Mouse (Mus musculus) limb, embryonic 12.5 days (tissue): ENCODE data around the gene Rd3. TPM values are rescaled to one million over a fixed set of nuclear protein-coding genes. Genes with fewer than 3 reads are reported as not detected.

Source experiments
- ATAC-seq: fragments of 200-750 bp; cut with Nextera tagmentation; 2 replicates; pipeline ENCODE4 v1.8.0; 2017; ENCODE audit warnings: low read depth, moderate TSS enrichment; ENCODE audit not compliant: insufficient number of reproducible peaks, insufficient read depth, low FRiP score, low TSS enrichment
- H3K27ac ChIP-seq: fragments of 300-500 bp; sonication (generic); 2 replicates; pipeline ENCODE4 v1.5.1; 2016; ENCODE audit warnings: mild to moderate bottlenecking, moderate library complexity
- H3K27me3 ChIP-seq: fragments of 300-500 bp; sonication (generic); 2 replicates; pipeline ENCODE4 v1.6.1; 2016; ENCODE audit warnings: mild to moderate bottlenecking, moderate library complexity
- H3K36me3 ChIP-seq: fragments of 300-500 bp; sonication (generic); 2 replicates; pipeline ENCODE4 v1.6.1; 2016; ENCODE audit warnings: mild to moderate bottlenecking, moderate library complexity
- H3K4me1 ChIP-seq: fragments of 300-500 bp; sonication (generic); replicated peaks from 2 replicates; pipeline ENCODE4 v1.6.1; 2016
- H3K4me2 ChIP-seq: fragments of 300-500 bp; sonication (generic); 2 replicates; pipeline ENCODE4 v1.6.1; 2016; ENCODE audit warnings: mild to moderate bottlenecking, moderate library complexity
- H3K4me3 ChIP-seq: fragments of 300-500 bp; sonication (generic); replicated peaks from 2 replicates; pipeline ENCODE4 v1.5.1; 2016; ENCODE audit warnings: mild to moderate bottlenecking
- H3K9ac ChIP-seq: fragments of 300-500 bp; sonication (generic); replicated peaks from 2 replicates; pipeline ENCODE4 v1.6.1; 2016; ENCODE audit warnings: mild to moderate bottlenecking, moderate library complexity
- H3K9me3 ChIP-seq: fragments of 300-500 bp; sonication (generic); 2 replicates; pipeline ENCODE4 v1.6.1; 2016; ENCODE audit warnings: mild to moderate bottlenecking, moderate library complexity
- WGBS: fragments of 180-500 bp; shearing (Covaris S2); methylation state at CpG from one replicate; pipeline ENCODE4 v1.1.7; 2016; 5-methylcytosine and 5-hydroxymethylcytosine counted together
- polyA plus RNA-seq: library from polyadenylated mRNA; unstranded; fragments of >200 nt; fragmentation: Nextera tagmentation; extraction: Ambion mirVana; gene quantifications from 2 replicates; pipeline ENCODE4 v1.2.1, GENCODE M21; 2016

Gene Rd3
- polyA plus RNA-seq, 1 experiment from 2014 or later, result 0.49 TPM

DNA sequence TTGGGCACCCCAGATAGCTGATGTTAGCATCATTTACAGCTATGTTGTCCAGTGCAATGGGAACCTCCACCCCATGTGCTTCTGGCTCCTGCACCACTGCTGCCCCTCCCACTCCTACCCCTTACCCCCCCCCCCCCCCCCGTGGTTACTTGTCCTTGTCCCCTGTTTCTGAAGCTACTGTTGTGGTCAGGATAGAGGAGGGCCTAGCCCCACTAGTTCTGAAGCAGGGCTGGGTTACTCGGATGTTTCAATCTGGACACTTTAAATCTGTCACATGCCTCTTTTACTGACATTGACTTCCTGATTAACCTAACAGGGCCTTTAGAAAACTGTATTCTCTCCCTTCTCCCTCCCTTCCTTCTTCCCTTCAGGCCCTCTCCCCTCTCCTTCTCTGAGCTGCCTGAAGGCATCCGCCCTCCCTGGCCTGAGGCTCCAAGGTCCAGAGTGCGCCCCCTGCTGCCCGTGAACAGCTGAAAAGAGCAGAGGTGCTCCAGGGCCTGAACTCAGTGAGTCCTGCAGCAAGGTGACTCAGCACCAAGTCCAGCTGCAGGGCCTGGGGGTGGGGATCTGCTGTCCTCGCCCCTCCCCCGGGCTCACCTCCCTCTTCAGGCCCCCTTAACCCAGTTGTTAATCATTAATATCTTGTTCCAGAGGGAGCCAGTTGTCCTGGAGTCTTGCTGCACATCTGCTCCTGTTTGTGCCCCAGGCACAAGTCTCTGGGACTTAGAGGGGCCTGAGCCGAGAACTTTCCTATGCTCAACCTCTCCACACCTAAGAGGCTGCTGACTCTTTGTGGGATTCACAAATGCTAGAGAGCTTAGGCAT, 13.0 kb upstream of the Rd3 start:
- no peak overlapping the region for H3K4me2 ChIP-seq
- no peaks in the 10 kb centered on the region for H3K9me3 ChIP-seq
- no peaks in the 10 kb centered on the region; the same call in 1 of the 2 replicates for H3K4me1 ChIP-seq
- no peak overlapping the region for H3K9ac ChIP-seq
- H3K36me3 ChIP-seq, result no peaks in the 10 kb centered on the region
- H3K4me3 ChIP-seq, result no peak overlapping the region
- 0 out of 2 replicates have a peak overlapping the region, but pooled peaks have one; percentile 5 for H3K27ac ChIP-seq
- H3K27me3 ChIP-seq, result no peaks in the 10 kb centered on the region
- peak; percentile 82 for ATAC-seq
- 23% methylated on average over 8 of the region's 8 CpGs for WGBS

DNA sequence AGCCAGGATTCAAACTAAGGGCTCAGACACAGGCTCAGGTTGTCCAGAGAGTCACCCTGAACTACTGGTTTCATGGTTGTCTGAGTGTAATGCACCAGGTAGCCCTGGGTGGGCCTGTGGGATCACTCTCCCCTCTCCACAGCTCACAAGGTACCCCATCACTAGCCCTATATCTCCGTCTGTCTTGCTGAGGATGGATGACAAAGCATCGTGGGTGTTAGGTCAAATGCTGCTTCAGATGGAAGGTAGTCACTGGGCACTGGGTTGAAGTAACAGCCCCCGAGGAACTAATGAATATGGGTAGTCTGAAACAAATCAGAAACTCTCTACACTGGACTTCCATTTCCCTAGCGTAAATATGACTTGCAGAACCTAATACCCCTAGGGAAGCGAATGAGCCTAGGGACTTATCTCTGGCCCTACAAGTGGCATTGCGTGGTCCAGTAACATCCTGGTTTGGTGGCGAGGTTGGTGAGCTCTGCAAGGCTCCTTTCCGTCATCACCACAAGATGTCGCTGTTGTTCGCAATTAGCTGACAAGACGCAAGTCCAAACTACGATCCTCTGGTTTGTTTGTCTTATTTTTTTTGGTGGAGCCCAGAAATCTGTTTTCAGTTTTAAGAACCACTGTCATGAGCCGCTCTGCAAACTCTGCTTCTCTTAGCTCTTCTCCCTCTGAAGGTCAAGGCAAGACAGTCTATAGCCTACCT, 12.2 kb upstream of the Rd3 start:
- H3K4me2 ChIP-seq, result peak overlapping the region; percentile 21; the same call in 1 of the 2 replicates
- H3K27ac ChIP-seq, result 0 out of 2 replicates have a peak overlapping the region, but pooled peaks have one; percentile 5
- peak; percentile 54; the same call in 1 of the 2 replicates for ATAC-seq
- 19% methylated on average over 13 of the region's 13 CpGs for WGBS
- no peaks in the 10 kb centered on the region for H3K36me3 ChIP-seq
- no peaks in the 10 kb centered on the region; the same call in 1 of the 2 replicates for H3K4me1 ChIP-seq
- H3K4me3 ChIP-seq, result no peak overlapping the region
- H3K9me3 ChIP-seq, result no peaks in the 10 kb centered on the region
- H3K9ac ChIP-seq, result no peak overlapping the region
- no peaks in the 10 kb centered on the region for H3K27me3 ChIP-seq

DNA sequence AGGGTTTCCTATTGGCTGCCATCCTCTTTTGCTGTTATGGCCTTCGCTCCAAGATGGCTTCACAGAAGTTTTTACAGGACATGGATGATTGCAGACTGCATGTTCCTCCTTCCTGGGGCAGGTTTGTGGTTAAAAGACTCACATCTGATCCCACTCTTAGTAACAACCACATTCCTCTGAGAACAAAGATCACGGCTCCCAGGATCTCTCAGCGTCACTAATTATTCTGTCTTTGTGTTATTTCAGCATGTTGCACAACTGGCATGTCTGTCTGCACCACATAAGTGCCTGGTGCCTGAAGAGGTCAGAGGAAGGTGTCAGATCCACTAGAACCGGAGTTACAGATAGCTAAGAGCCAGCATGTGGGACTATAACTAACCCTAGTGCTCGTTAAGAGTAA, 7.2 kb upstream of the Rd3 start:
- no peak overlapping the region for H3K27ac ChIP-seq
- no peaks in the 10 kb centered on the region for H3K27me3 ChIP-seq
- no peaks in the 10 kb centered on the region for H3K4me1 ChIP-seq
- WGBS, result 65% methylated on average over 5 of the region's 5 CpGs
- no peak overlapping the region for H3K4me3 ChIP-seq
- no peak for ATAC-seq
- no peak overlapping the region for H3K4me2 ChIP-seq
- no peaks in the 10 kb centered on the region for H3K36me3 ChIP-seq
- H3K9me3 ChIP-seq, result no peaks in the 10 kb centered on the region
- no peak overlapping the region for H3K9ac ChIP-seq

DNA sequence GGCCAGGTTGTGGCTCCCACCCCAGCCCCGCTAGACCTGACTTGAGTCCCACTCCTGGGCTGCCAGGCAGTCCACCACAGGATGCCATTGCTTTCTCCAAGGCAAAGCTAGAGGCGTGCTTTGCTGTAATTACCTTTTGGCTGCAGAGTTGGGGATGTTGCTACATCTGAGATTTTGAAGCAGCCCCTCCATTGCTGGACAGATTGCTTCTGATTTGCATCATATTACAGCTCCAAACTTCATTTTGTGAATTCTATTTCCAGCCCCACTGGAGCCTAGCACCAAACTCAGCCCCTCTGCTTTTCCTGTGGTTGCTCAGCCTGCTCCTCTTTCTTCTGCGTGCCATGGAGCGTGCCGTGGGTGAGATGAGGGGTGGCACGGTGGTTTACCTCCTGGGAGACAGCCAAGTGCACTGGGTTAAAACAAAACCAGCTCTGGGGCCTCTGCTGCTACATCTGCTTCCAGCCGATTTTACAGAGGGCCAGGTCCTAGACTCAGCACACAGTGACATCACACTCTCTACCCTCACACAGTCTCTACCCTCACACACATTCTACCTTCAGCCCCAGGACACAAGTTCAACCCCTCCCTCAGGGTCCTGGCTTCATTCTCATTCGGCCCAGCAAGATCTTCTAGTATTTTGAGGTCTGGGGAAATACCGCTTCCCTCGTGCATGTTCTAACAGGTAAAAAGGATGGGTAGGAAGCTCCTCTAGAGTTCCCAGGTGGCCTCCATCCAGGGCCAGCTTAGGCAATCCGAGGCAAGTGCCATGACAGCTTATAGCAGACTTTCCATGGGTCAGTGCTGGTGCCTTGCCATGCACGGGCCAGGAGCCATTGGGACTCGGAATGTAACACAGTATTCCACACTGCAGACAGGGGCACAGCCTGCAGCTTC, 2.4 kb upstream of the Rd3 start:
- Histone ChIP-seq H3K36me3 (no peaks in the 10 kb centered on the region), H3K4me3 (no peak overlapping the region), H3K27ac (no peak overlapping the region), H3K27me3 (no peaks in the 10 kb centered on the region; the same call in 1 of the 2 replicates), H3K4me2 (no peak overlapping the region), H3K4me1 (peaks cover 7% of the 10 kb centered on the region), H3K9me3 (no peaks in the 10 kb centered on the region), H3K9ac (no peak overlapping the region)
- 68% methylated on average over 13 of the region's 13 CpGs for WGBS
- ATAC-seq, result no peak

DNA sequence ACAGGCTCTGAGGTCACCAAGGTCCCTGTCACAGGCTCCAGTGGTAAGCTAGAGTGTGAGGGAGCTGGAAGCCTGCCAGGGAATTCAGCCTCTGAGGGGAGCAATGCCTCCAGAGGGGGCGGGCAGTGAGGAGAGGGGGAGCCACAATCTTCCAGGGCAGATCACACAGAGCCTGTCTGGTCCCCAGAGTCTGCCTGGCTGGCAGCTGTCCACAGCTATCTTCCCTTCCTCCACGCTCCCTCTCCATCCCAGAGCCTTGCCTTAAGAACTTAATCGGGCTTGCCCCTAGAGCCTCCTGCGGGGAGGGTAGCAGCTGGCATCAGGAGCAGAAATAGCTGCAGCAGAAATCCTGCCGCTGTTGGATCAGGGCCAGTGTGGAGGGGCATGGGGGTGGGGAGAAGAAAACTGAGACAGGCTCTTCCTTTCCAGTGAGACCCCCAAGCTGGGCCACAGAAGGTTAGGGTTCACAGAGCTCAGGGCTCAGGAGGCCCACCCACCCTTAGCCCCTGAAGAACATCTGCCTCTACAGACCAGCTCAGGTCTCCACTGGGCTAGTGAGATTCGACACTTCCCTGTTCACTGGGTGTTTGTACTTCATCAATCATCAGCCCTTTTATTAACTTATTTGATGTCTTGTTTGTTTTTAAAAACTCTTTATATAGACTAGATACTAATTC, 4.4 kb downstream of the Rd3 start:
- peak overlapping the region; percentile 25; the same call in 1 of the 2 replicates for H3K27ac ChIP-seq
- WGBS, result 53% methylated on average over 6 of the region's 6 CpGs

DNA sequence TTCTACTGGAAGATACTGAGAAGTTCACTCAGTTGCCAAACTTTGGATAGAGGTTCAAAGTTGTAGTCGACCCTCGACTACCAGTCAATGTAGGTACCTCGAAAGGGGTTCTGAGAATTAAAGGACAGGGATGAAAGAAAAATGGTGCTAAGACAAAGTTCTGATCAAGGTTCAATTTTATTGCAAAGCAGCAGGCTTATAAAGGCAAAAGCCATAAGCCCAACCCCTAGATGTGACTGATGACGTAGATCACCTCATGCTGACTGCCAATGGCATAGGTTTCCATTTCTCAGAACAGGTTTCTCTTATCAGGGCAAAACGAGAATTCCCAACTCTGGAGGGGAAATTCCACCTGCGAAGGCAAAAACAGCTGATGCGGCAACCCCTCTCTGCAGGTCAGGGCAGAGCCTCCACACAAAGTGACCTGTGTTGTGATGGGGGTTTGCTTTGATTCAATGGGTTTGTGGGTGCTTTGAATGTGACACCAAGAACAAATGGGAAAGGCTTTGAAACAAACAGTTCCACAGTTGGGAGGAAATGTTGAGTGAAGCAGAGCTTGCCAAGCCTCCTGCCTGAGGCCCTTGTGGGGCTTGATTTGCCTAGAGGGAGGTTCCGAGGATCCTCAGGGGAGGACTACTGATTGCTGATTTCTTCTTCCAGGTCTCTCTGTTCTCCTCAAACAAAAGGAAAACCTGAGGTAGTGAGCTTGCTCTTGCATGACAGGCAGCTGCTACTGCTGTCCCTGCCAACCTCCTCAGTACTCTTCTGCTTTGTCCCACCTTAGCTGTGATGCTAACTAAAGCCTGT, 9.7 kb downstream of the Rd3 start:
- H3K36me3 ChIP-seq, result no peaks in the 10 kb centered on the region
- H3K27ac ChIP-seq, result no peak overlapping the region
- no peaks in the 10 kb centered on the region for H3K9me3 ChIP-seq
- WGBS, result 81% methylated on average over 8 of the region's 8 CpGs
- ATAC-seq, result no peak
- H3K27me3 ChIP-seq, result peaks cover 20% of the 10 kb centered on the region
- no peak overlapping the region for H3K9ac ChIP-seq
- H3K4me3 ChIP-seq, result no peak overlapping the region
- H3K4me1 ChIP-seq, result peaks cover 3% of the 10 kb centered on the region
- H3K4me2 ChIP-seq, result no peak overlapping the region

More for the DNA sequence above, 4.4 kb downstream of the Rd3 start:
- Histone ChIP-seq H3K9ac (0 out of 2 replicates have a peak overlapping the region, but pooled peaks have one; percentile 2), H3K9me3 (no peaks in the 10 kb centered on the region), H3K27me3 (peaks cover 20% of the 10 kb centered on the region), H3K4me1 (peaks cover 20% of the 10 kb centered on the region), H3K36me3 (no peaks in the 10 kb centered on the region), H3K4me2 (no peak overlapping the region), H3K4me3 (no peak overlapping the region)
- peak; percentile 57 for ATAC-seq

DNA sequence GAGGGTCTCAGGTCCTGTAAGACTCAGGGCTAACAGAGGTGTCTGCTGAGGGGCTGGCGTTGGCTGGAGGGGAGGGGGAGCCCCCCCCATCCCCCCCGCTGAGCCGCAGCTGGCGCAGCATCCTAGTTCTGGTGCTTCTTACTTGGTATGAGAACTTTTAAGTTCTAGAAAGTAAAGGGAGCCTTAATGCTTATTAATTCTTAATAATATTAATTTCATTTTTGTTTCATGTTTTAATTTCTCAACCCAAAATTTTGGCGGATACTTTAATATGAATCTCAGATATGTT, 10.3 kb downstream of the Rd3 start:
- no peaks in the 10 kb centered on the region for H3K9me3 ChIP-seq
- no peak overlapping the region for H3K4me3 ChIP-seq
- 49% methylated on average over 5 of the region's 5 CpGs for WGBS
- peaks cover 20% of the 10 kb centered on the region for H3K27me3 ChIP-seq
- no peak overlapping the region for H3K27ac ChIP-seq
- no peak overlapping the region for H3K9ac ChIP-seq
- H3K36me3 ChIP-seq, result no peaks in the 10 kb centered on the region
- H3K4me1 ChIP-seq, result 0 out of 2 replicates have a peak, but pooled peaks cover under 1% of the 10 kb centered on the region
- no peak for ATAC-seq
- no peak overlapping the region for H3K4me2 ChIP-seq

DNA sequence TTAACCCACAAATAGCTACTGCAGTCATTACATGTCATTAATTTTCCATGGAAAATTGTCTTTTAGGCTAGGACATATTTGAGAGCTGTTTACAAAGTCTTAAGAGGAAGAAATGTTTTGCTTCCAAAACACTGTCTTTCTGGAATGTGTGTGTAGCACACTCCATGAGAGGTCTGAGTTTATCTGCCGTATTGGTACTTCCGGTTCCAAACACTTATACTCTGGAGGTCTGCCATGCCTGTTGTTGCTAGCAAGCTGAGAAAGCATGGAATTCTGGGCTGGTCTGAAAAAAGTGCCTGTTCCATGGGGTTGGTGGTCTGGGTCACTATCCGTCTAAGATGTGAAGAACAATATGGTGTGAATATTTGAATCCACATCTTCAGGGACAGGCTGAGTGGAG, 11.5 kb downstream of the Rd3 start:
- no peaks in the 10 kb centered on the region for H3K9me3 ChIP-seq
- no peak overlapping the region for H3K27ac ChIP-seq
- no peak overlapping the region for H3K9ac ChIP-seq
- no peak overlapping the region; the same call in 1 of the 2 replicates for H3K4me2 ChIP-seq
- peaks cover 20% of the 10 kb centered on the region for H3K27me3 ChIP-seq
- no peak for ATAC-seq
- 89% methylated on average over 3 of the region's 3 CpGs for WGBS
- no peaks in the 10 kb centered on the region for H3K4me1 ChIP-seq
- H3K36me3 ChIP-seq, result no peaks in the 10 kb centered on the region
- no peak overlapping the region for H3K4me3 ChIP-seq

DNA sequence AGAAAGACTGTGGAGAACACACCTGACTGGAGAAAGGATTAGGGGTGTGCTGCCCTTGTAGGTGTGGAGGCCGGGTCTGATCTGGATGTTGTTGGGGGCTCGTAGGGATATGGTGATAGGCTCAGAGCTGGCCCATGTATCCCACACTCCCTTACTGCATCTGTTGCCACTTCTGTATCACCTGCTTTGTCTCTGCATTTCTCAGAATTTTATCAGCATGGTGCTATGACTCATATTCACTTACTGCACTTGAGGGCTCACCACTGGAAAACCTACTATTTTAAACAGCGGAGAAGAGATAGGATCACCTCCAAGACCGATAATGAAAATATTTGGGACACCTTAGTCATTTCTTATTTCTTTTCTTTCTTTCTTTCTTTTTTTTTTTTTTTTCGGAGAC, 11.9 kb downstream of the Rd3 start:
- no peak overlapping the region for H3K27ac ChIP-seq
- no peaks in the 10 kb centered on the region for H3K9me3 ChIP-seq
- H3K36me3 ChIP-seq, result no peaks in the 10 kb centered on the region
- H3K4me3 ChIP-seq, result no peak overlapping the region
- peak overlapping the region; percentile 66 for H3K4me2 ChIP-seq
- H3K27me3 ChIP-seq, result peaks cover 20% of the 10 kb centered on the region
- no peak for ATAC-seq
- 90% methylated on average over 5 of the region's 5 CpGs for WGBS
- no peaks in the 10 kb centered on the region for H3K4me1 ChIP-seq
- H3K9ac ChIP-seq, result no peak overlapping the region

DNA sequence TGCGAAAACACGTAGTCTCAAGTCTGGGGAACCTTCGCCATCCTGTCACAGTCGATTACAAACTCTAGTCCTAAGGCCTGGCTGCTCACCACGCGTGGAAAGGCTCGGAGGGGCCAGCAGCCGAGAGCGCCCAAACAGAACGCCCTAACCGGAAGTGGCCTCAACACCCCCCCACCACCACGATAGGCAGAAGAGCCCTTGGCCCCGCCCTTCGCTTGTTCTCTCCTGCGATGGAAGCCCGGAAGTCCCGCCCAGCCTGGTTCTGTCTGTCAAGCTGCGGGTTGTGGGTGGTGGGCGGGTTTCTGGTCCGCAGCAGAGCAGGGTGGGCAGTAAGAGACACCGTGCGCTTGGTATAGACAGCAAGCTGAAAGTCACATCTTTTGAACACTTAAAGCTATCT, 12.8 kb downstream of the Rd3 start:
- under 1% methylated on average over 22 of the region's 22 CpGs for WGBS
- Histone ChIP-seq H3K9ac (peak overlapping the region; percentile 62), H3K27me3 (peaks cover 13% of the 10 kb centered on the region), H3K27ac (peak overlapping the region; percentile 87), H3K36me3 (no peaks in the 10 kb centered on the region), H3K4me3 (peak overlapping the region; percentile 55), H3K9me3 (no peaks in the 10 kb centered on the region), H3K4me1 (no peaks in the 10 kb centered on the region), H3K4me2 (peak overlapping the region; percentile 66)
- peak; percentile 93 for ATAC-seq
